Mouse (Mus musculus): ENCODE data around the gene Cfap97d2.

DNA sequence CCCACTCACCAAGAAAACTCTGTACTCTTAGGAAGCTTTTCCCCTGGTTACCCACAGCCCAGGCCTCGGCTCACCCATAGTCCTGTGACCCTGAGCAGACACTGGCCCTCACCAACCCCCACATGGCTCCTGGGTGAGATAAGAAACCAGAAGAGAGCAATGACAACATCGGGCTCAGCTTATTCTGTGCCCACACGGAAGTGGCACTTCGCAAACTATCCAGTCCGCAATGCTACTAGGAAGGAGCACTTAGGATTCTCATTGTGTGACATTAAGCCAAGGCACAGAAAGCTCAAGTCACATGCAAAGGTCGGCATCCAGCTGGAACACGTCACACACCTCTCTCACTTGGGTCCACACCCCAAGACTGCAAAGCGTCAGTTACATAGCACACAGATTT lies 39.7 kb upstream of the Cfap97d2 start:
- TF ChIP-seq POLR2A (IDR thresholded peaks at IDR 0.05; ENCODE audit: borderline replicate concordance, control insufficient read depth, low read depth, low read length) (no peak), CTCF (IDR thresholded peaks at IDR 0.05; ENCODE audit: control insufficient read depth, insufficient read depth, low read length) (no peak)
